Mouse (Mus musculus): ENCODE results near the gene Prelid1.

The Prelid1 gene

DNA sequence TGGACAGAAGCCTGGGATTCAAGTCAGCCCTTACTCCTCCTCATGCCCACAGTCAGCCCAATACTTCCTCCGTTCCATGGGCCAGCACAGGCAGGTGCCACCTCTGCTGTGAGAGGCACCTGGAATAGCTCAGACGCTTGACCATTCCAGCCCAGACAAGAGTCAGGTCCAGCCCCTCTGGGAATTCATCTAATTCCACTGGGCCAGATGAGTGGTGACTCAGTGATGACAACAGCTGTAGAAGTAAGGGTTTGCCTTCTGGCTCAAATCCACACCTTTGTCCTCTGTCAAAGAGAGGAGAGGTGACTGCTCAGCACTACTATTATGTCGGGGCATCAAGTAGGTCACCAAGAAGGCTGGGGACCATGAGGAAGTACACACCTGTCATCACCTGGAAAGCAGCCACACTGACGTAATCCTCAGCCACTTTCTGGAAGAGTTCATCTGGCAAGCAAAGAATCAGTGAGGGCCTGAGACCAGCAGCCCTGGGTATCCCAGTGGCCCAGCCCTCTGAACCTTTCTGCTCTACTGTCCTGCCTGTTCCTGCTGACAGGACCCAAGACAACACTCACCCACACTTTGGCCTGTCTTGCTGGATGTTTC, at the start of gene Prelid1:
TSS of gene Prelid1 (plus strand) at position 570 of the 603 bp plus-strand sequence.
- DNase-seq = peak; percentile 60

DNA sequence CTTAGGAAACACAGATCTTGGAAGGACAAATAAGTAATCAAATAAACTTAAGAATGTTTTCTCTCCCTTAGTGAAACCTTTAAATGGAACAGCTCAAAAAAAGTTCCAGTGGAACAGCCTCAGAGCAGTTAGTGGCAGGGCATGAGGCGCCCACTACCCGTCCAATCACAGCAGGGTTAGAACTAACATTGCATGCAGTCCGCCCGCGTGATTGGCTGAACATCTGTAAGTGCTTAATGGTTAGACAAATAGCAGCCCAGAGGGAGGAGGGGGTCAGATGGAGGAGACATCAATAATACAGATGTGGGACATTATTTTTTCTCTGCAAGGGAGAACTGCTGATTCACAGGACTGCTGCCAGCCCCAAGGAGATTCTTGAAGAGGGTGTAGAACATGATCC, 43.1 kb upstream of the Prelid1 start:
- no peak for DNase-seq

DNA sequence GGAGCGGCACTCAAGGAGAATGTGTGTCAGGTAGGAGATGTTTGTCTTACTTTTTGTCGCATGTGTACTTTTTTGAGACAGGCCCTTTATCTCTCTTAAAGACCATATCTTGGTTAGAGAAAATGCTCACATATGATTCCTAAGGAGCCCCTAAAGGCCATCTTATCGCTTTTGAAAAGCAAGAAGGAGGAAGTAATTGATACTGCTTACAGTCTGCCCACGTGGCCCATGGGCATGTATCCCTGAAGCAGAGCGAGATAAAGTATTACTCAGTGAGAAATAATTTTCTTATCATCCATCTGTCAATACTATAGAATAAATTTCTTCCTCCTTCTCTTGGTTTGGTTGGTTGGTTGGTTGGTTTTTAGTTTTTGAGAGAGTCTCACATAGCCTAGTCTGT, 42.7 kb upstream of the Prelid1 start:
- DNase-seq = no peak

DNA sequence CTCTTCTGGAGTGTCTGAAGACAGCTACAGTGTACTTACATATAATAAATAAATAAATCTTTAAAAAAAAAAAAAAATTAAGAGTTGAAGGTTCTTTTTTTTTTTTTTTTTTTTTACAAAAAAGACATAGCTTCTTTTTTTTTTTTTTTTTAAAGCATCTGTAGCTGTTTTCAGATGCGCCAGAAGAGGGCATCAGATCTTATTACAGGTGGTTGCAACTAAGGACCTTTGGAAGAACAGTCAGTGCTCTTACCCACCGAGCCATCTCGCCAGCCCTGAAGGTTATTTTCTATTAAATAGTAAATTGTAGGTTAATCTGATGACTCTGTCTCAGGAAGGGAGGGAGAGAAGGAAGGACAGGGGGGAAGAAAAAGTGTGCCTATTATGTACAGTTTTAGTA, 31.4 kb upstream of the Prelid1 start:
- DNase-seq = no peak

DNA sequence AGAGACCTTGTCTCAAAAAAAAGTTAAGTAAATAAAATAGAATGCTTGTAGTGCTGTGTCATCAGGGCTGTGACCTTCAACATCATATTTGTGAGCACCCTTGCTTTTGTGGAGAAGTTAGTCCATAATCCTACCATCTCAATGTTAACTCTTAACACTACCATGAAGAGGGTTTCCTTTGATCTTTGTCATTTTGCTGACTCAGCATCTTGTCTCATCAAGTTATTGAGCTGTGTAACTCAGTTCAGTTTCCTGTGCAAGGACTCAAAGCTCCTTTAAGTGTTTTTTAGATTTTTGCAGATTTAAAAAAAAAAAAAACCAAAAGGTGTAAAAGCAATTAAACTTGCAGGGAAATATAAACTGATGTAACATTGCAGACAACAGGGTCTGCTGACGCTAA, 23.5 kb upstream of the Prelid1 start:
- DNase-seq = no peak

DNA sequence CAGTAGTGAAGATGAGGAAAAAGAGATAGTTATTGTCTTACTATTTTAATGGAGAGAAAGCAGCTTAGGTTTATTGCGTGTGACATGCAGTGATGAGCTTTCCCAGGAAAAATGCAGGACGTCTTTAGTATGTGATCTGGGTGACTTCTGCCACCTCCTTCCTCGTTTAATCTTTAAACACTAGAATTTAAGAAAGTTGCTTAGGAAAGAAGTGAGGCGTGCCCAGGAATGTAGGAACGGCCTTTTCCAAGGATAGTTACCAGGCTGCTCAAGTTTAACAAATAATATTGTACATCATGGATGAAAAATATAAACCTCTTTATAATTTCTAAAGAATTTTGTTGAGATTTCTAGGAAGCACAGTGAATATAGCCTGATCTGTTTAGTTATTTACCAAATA, 19.4 kb upstream of the Prelid1 start:
- no peak for DNase-seq

DNA sequence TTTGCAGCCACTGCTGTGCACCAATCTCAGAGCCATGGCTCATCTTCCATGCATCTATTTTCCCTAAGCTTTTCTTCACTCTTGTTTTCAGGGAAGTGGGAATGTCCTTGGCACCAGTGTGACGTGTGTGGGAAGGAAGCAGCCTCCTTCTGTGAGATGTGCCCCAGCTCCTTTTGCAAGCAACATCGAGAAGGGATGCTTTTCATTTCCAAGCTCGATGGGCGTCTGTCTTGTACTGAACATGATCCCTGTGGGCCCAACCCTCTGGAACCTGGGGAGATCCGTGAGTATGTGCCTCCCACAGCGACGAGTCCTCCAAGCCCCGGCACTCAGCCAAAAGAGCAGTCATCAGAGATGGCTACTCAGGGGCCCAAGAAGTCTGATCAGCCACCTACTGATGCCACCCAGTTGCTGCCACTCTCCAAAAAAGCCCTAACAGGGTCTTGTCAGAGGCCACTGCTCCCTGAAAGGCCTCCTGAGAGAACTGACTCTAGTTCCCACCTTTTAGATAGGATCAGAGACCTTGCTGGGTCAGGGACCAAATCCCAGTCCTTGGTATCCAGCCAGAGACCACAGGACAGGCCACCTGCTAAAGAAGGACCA, 8.2 kb upstream of the Prelid1 start:
- DNase-seq = no peak

DNA sequence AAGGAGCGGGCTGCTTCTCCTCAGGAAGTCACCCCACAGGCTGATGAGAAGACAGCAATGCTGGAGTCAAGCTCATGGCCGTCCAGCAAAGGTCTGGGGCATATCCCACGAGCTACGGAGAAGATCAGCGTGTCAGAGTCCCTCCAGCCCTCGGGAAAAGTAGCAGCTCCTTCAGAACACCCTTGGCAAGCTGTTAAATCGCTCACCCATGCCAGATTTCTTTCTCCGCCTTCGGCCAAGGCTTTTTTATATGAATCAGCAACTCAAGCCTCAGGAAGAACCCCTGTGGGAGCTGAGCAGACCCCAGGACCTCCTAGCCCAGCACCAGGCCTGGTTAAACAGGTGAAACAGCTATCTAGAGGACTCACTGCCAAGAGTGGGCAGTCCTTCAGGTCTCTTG, 7.2 kb upstream of the Prelid1 start:
- no peak for DNase-seq

DNA sequence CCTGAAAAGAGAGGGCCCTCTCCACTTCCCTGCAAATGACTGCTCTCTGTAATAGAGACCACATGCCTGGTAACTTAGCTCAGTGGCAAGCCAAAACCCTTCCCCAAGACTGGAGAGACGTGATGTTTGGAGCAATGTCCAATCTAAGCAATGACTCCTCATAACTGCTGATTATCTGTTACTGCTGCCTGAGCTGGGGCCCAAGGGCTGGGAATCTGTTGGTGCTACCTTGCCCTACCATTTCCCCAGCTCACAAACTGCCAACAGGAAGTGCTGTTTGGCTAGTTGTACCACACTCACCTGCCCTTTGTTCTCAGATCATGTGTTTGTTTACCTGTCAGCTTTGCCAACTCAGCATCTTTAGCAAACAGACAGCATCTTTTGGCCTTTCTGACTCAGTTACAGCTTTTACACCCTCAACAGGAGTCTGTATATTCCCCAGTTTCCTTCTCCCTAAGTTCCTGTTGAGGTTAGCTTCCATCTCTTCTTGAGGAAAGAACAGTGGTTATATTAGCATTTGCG, 5.3 kb upstream of the Prelid1 start:
- no peak for DNase-seq

DNA sequence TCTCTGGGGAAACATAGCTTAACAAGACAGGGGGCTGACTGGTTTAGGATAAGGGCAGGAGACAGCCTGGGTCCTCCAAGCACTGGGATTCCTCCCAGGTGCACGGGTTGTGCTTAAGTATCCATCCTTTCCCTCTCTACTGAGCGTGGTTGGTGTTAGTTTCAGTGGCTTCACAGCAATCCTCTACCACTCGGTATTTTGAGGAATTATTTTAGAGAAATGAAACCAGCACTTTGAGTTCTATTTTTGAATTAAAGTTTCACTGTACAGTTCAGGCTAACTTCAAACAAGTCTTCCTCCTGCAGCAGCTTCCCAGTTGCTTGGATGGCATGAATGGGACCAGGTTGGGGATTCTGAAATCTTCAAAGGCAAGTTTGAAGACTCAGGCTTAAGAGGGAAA, 1.9 kb upstream of the Prelid1 start:
- no peak for DNase-seq

DNA sequence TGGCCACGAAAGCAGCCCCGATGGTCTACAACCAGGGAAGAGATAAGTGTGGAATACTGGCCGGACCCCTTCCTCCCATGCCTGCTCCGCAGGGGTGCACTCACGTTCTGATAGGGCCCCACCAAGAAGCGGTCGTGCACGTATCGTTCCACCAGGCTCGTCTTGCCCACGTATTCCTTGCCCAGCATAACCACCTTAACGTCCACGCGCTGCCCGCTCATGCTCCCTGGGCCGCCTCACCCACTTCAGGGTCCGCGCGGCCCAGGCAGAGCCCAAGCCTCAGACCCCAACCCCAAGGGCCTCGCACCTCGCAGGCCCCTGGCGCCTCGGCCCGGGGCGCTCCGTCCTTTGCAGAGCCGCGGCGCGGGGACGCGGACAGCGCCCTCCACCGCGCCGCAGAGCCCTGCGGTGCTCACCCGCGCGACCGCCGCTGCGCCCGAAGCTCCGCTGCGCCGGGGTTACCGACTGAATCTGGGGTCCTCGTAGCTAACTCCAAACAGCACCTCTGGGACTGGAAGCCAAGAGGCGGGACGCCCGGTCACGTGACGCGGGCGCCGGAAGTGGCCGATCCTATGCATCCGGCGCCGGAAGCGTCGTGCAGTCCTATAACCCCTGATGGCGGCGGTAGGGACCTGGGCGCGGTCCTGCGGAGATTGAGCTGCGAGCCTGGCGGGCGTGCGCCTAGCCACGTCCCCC, 1.3 kb downstream of the Prelid1 start, which contains the start of gene Rab24:
TSS of gene Rab24 (minus strand) at position 513 of the 696 bp plus-strand sequence.
- DNase-seq = peak; percentile 86

DNA sequence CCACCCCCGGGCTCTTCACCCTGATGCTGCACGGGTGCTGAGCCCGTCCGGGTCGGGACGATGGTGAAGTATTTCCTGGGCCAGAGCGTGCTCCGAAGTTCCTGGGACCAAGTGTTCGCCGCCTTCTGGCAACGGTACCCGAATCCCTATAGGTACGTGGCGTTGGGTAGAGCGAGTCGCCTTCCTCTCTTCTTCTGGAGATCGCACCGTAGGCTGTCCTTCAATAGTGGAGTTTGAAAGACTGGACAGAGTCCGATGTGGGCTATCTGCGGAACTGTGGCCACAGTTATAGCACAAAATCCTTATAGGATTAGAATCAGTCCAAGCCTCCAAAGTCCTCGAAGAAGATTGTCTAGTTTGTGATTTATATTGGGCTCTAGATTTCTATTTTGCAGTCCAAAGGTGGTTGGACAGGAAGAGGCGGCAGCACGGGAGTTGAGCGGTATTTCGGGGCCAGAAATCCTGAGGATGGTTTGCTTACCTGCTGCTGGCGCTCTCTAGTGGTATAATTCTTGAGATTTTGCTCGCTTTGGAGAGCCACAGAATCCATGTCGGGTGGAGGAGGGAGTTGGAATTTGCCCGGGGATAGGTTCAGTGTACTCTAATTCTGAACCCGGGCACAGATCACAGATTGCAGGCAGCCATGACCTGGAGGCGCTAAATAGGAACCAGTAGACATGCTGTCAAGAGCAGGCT, 2.0 kb downstream of the Prelid1 start:
- peak; percentile 76 for DNase-seq

DNA sequence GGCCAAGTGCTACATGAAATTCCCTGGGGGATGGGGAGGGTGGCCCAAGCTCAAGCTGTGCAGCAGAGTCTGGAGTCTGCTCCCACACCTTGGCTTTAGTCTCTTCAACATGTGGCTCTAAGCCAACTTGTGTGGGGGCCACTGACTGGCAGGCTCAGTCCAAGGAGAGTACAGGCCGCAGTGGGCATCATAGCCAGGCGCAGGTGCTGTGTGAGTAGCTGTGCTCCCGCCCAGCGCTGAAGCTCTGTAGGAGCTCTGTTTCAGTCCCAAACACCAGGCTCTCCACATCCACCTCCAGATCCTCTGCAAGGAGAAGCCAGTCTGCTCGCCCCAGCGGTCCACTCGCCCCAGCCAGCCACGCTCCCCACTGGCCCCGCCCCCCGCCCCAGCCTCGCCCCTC, 5.3 kb downstream of the Prelid1 start:
- DNase-seq = peak; percentile 20

DNA sequence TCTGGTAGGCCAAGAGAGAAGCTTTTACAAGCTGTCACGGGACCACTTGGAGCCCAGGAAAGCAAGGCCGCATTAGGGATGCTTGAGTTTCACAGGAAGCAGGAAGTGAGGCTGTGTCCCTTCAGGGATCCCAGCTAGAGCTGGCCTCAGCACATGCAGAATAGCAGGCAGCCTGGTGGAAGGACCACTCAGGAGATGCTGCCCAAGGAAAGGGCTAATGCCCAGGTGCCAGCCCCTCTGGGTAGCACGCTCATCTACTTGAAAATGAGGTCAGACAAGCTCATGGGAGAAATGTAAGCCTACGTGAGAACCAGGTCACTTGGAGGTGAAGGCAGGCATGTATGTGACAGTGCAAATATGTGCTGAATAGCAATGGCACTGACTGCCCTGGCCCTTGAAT, 6.9 kb downstream of the Prelid1 start:
- DNase-seq = peak; percentile 19

DNA sequence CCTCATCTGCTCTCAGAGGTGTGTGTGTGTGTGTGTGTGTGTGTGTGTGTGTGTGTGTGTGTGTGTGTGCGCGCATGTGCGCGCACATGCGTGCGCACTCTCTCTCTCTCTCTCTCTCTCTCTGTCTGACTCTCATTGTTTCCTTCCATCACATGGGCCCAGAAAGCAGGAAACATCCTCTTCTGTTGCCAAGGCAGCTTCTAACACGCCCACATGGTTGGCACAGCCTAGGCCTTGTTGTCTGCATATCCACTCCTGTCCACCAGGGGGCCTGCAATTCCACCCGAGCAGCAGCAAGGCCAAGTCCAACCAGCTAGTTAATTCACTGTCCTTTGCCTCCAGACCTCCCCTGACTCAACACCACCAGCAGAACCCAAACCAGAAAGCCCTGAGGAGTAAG, 7.3 kb downstream of the Prelid1 start:
- peak; percentile 85 for DNase-seq

DNA sequence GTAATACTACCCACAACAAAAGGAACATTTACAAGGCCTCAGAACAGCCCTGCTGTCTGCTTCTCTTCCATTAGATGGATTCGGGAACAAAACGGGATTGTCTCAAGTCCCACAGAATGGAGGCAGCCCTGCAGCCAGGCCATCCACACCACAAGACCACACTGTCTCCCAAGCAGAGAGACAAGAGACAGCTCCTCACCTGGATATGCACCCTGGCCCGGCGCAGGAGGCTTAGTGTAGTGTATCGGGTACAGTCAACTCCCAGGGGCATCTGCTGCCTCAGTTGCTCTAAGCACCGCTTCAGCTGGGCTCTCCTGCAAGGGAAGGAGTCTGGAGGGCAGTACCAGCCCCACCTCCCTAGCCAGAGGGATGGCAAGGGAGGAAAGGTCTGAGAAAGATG, 7.9 kb downstream of the Prelid1 start:
- DNase-seq = peak; percentile 25

DNA sequence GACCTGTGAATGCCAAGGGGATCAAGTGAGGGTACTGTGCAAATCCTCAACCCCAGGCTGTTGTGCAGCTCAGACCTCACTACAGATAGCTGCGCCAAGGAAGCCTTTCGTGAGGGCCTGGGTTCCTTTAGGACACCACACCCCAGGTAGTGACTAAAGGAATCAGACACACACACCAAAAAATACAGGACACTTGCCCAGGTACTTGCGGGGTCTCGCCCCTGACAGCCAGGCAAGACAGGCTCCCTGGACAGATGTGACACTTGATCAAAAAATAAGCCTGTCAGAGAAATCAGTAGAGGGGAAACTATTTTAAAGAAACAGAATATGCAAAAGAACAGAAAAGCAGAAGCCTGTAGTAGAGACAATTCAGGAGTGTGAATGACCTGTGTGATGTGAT, 8.3 kb downstream of the Prelid1 start:
- peak; percentile 22 for DNase-seq

DNA sequence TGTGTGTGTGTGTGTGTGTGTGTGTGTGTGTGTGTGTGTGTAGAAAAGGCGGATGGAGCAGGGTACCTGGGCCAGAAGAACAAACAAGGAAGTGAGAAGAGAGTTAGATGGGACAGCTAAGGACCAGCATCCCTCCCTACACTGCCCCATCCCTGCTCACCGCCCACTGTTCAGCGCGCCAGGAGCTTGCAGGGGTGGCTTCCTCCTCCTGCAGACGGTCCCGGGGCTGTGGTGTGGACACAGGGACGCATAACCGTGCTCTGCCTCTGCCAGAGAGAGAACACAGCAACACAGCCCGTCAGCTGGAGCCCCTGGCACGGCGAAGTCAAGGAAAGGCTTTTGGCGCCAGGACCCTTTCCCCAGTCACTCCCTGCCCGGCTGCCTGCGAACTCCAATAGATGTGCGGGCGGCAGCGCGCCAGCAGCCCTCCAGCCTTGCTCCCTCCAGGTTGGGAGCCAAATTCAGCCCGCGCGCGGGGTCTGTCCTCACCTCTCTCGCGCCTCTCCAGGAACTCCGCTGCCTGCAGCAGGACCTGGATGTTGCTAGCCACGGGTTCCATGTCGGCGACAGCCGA, 8.9 kb downstream of the Prelid1 start:
- peak; percentile 48 for DNase-seq

DNA sequence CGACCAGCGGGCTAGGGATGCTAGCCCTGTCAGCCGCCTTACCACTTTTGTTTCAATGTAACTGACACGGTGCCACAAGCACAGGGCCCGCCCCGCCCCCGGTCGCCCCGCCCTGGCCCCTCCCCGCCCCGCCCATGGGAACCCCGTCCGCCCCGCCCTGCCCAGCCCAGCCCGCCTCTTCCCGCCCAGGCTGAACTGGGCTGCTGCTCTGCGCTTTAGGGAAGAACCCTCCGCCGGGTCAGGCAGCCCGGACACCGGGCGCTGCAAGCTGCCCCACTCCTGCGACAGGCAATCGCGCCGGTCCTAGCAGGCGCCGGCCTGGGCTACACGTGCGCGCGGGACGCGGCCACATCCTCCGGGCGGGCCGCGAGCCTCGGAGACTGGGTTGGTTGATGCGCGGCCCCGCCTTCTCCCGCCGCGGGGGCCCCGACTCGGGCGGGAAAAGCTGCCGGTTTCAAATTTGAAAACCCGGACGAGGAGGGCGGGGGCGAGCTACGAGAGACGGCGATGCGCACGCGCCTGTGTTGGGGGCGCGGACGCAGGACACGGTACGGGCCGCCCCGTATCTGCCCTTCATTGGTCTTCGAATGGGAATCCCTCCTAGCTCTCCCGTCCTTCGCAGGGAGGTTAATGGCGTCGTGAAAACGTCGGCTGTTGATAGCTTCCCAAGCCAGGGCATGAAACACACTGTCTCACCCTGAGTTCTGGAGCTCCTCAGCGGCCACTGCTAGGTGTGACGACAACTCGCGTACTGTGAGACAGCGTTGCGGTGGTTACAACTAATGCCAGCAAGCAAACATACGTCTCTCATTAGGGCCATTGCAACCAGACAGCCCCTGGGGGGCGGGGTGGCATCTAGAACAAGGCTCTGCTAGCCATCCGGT, 9.6 kb downstream of the Prelid1 start, which contains the start of gene Mxd3:
TSS of gene Mxd3 (minus strand) at position 141 of the 884 bp plus-strand sequence.
- DNase-seq = peak; percentile 64

DNA sequence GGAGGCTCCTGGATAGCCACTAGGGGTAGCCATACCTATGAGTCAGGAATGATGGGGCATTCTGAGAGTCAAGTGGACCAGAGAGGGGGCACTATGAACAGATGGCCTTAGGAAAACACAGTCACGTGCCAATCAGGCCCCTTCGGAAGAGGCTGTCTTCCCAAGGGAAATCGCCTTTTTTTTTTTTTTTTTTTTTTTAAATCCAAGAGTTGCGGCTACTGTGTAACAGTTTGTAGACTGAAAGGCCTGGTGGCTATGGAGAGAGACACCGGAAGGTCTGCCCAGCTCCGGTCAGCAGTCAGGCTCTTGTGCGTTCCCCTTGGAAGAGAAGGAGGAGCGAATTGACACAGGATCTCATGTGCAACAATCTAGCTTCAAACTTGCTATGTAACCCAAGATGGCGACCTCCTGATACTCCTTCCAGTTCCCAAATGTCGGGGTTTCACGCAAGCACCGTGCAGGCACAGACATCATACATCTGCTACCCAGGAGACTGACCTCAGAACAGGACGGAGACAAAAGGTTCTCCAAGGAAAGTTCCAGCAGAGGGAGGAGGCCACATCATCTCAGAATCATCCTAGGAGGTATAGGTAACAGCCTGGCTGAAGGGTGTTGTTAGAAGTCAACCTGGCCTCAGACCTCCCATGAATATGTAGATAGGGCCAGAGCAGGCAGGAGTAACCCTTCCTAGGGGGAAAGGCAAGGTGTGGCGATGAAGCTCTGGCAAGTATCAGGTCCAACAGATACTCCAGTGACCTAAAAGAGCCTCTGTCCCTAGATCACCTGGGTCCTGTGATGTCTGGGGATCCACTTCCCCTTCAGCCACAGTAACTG, 10.5 kb downstream of the Prelid1 start:
- peak; percentile 13 for DNase-seq

DNA sequence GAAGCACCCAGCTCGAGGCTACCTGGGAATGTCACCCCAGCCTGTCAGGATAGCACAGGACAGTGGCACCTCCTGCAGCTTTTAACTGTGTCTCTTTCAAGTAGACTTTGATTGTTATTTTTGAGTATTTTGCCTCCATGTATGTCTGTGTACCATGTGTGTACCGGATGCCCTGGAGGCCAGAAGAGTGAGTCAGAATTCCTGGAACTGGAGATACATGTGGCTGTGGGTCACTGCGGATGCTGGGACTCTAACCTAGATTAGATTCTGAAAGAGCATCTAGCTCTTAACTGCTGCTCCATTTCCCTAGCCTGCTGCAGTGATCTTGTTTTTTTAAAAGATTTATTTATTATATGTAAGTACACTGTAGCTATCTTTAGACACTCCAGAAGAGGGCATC, 12.0 kb downstream of the Prelid1 start:
- DNase-seq = no peak
